ENCODE assay signal across 8 mouse cellular contexts in the genomic region with DNA sequence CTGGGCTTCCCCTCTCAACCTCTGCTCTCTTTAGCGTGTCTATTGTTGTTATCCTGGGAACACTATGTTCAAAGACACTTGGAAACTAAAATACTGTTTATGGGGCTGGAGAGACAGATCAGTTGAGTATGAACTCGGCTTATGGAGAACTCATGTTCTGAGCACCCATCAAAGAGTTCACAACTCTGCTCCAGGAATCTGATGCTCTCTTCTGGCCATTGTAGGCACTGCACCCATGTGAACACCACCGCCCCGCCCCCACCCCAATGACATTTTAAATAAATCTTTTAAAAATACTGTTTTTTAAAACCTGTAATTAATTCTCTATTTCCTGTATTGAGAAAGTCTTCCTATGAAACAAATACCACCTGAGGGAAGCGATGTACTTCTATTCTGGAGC. TPM values are rescaled to one million over a fixed set of nuclear protein-coding genes. Genes with fewer than 3 reads are reported as not detected.
DNase-seq lines count a peak whose midpoint lies in the region; ATAC-seq and TF ChIP-seq lines count a peak whose summit lies in the region.
"Had no signal": no experiment of that assay in that cellular context is flagged by ENCODE, and none has a peak within 500 bp of the region (broad histone marks: within the 10 kb centered on the region; RNA-seq: fewer than 3 reads in every experiment).

No protein-coding gene starts in this region.

- no peaks in the 10 kb centered on the region for H3K79me2 ChIP-seq in MEL (ENCODE audit: control insufficient read depth, insufficient read depth, low read length, poor library complexity)

- no peak for ATAC-seq in limb, embryonic 11.5 days (ENCODE audit: insufficient number of reproducible peaks, low FRiP score, low TSS enrichment, low read depth)

- H3K9me3 ChIP-seq in limb, embryonic 11.5 days (ENCODE audit: control insufficient read depth, low read length), result no peaks in the 10 kb centered on the region
- H3K9me3 ChIP-seq in limb, embryonic 10.5 days (replicated peaks), result no peaks in the 10 kb centered on the region
- H3K9me3 ChIP-seq in MEL (replicated peaks; ENCODE audit: insufficient read depth, low read length), result no peaks in the 10 kb centered on the region
- H3K9me3 ChIP-seq: heart, embryonic 13.5 days had no signal

- 18% methylated on average over 5 of the region's 5 CpGs for WGBS in limb, embryonic 11.5 days
- 24% methylated on average over 5 of the region's 5 CpGs for WGBS in limb, embryonic 10.5 days

- H3K4me2 ChIP-seq in limb, embryonic 11.5 days (ENCODE audit: low read depth, severe bottlenecking), result no peak overlapping the region
- H3K4me2 ChIP-seq: heart, embryonic 13.5 days had no signal

- intact Hi-C loops in gastrocnemius, postnatal 14 days (cut with DNase I; ENCODE audit: low total_unique reads), result loop anchor here (2.0 kb wide), 1 partner anchor 50 kb away; no protein-coding TSS in a partner anchor

- H3K4me1 ChIP-seq in limb, embryonic 11.5 days (ENCODE audit: control insufficient read depth, insufficient read depth, low read length), result no peaks in the 10 kb centered on the region
- H3K4me1 ChIP-seq in limb, embryonic 10.5 days, result peaks cover 6% of the 10 kb centered on the region; the same call in 1 of the 2 replicates
- no peaks in the 10 kb centered on the region for H3K4me1 ChIP-seq in MEL (ENCODE audit: control insufficient read depth in 1 of 2, insufficient read depth in 2 of 2, low read length in 2 of 2)

- TF ChIP-seq POLR2A in MEL (IDR thresholded peaks at IDR 0.05; ENCODE audit: control insufficient read depth in 1 of 2, insufficient read depth in 1 of 2, low read depth in 1 of 2, low read length in 2 of 2, poor library complexity in 1 of 2), result no peak

- no peaks in the 10 kb centered on the region for H3K36me3 ChIP-seq in limb, embryonic 11.5 days (ENCODE audit: control insufficient read depth, insufficient read depth, low read length)
- H3K36me3 ChIP-seq in limb, embryonic 10.5 days, result no peaks in the 10 kb centered on the region
- H3K36me3 ChIP-seq in MEL (ENCODE audit: control insufficient read depth in 1 of 2, insufficient read depth in 2 of 2, low read length in 2 of 2), result no peaks in the 10 kb centered on the region
- H3K36me3 ChIP-seq: heart, embryonic 13.5 days had no signal

- peak; percentile 54 for TF ChIP-seq RAD21 in MEL (IDR thresholded peaks at IDR 0.05; ENCODE audit: low read depth, low read length)

- H3K27ac ChIP-seq in limb, embryonic 11.5 days (replicated peaks; ENCODE audit: low read depth, low read length), result no peak overlapping the region
- H3K27ac ChIP-seq in limb, embryonic 10.5 days, result no peak overlapping the region
- no peak overlapping the region for H3K27ac ChIP-seq in MEL (ENCODE audit: control insufficient read depth, low read depth, low read length)
- H3K27ac ChIP-seq: heart, embryonic 13.5 days had no signal

- no peaks in the 10 kb centered on the region for H3K27me3 ChIP-seq in limb, embryonic 11.5 days (ENCODE audit: control insufficient read depth, insufficient read depth, low read length)
- H3K27me3 ChIP-seq in limb, embryonic 10.5 days (ENCODE audit: low read depth, poor library complexity, severe bottlenecking), result no peaks in the 10 kb centered on the region
- peaks cover 2 to 9% of the 10 kb centered on the region in 2 experiments; a peak in 2 of 4 replicates for H3K27me3 ChIP-seq in MEL (ENCODE audit: control insufficient read depth in 1 of 2, insufficient read depth in 2 of 2, low read length in 2 of 2)

- TF ChIP-seq CTCF in MEL (IDR thresholded peaks at IDR 0.05 in 2 of 3, conservative IDR thresholded peaks at IDR 0.05 in 1 of 3; ENCODE audit: control insufficient read depth in 1 of 3, insufficient read depth in 1 of 3, low read depth in 2 of 3, low read length in 3 of 3, poor library complexity in 1 of 3, severe bottlenecking in 1 of 3), result peak; percentile 41 to 55 (median 52); a peak in 5 of 6 replicates

- peak; percentile 39 for DNase-seq in limb, embryonic 11.5 days (ENCODE audit: low spot score)
- no peak for DNase-seq in limb, embryonic 10.5 days (ENCODE audit: low spot score)
- peak; percentile 60 for DNase-seq in MEL (ENCODE audit: low read depth, low spot score)
- DNase-seq in c-Kit-positive CD71-positive TER-119-negative erythroid progenitor cells, embryonic 14.5 days (ENCODE audit: low read depth), result peak; percentile 11
- peak; percentile 71 for DNase-seq in kidney, postnatal 10 days
- DNase-seq in thymus, postnatal 0 days (ENCODE audit: low spot score), result peak; percentile 69
- no peak for DNase-seq in gastrocnemius, postnatal 14 days

- no peak for TF ChIP-seq EP300 in MEL (IDR thresholded peaks at IDR 0.05; ENCODE audit: low read depth in 1 of 2, low read length in 2 of 2)

- H3K9ac ChIP-seq in limb, embryonic 11.5 days (ENCODE audit: low read length), result no peak overlapping the region
- H3K9ac ChIP-seq in MEL (ENCODE audit: control insufficient read depth, low read depth, low read length, poor library complexity, severe bottlenecking), result no peak overlapping the region
- H3K9ac ChIP-seq: heart, embryonic 13.5 days had no signal

- no peak overlapping the region for H3K4me3 ChIP-seq in limb, embryonic 11.5 days (ENCODE audit: low read depth, low read length)
- no peak overlapping the region for H3K4me3 ChIP-seq in limb, embryonic 10.5 days
- H3K4me3 ChIP-seq in MEL (ENCODE audit: control insufficient read depth in 1 of 2, insufficient read depth in 1 of 2, low read depth in 2 of 2, low read length in 2 of 2), result no peak overlapping the region
- H3K4me3 ChIP-seq: heart, embryonic 13.5 days had no signal

TF ChIP-seq in MEL, 35 proteins besides CTCF, POLR2A, EP300 and RAD21:
- TF ChIP-seq HCFC1 (IDR thresholded peaks at IDR 0.05; ENCODE audit: low read depth, low read length), result no peak
- TF ChIP-seq UBTF (IDR thresholded peaks at IDR 0.05; ENCODE audit: borderline replicate concordance, insufficient read depth, low read depth, low read length), result no peak
- no peak for TF ChIP-seq USF2 (IDR thresholded peaks at IDR 0.05; ENCODE audit: borderline replicate concordance in 1 of 2, insufficient read depth in 1 of 2, low read depth in 1 of 2, low read length in 2 of 2)
- TF ChIP-seq POLR2AphosphoS5 (IDR thresholded peaks at IDR 0.05; ENCODE audit: borderline replicate concordance, low read depth, low read length), result no peak
- TF ChIP-seq E2F4 (IDR thresholded peaks at IDR 0.05; ENCODE audit: borderline replicate concordance, low read depth, low read length), result no peak
- no peak for TF ChIP-seq ZNF384 (IDR thresholded peaks at IDR 0.05; ENCODE audit: low read depth, low read length)
- no peak for TF ChIP-seq MYB (IDR thresholded peaks at IDR 0.05; ENCODE audit: low read depth, low read length)
- 0 out of 2 replicates have a peak, but pooled peaks have one; percentile 7 for TF ChIP-seq ZC3H11A (IDR thresholded peaks at IDR 0.05; ENCODE audit: low read depth, low read length)
- TF ChIP-seq SMC3 (IDR thresholded peaks at IDR 0.05; ENCODE audit: low read depth, low read length), result peak; percentile 44

RNA-seq across cellular contexts. Expression of gene Cngb1, which starts 4.0 kb away (rescaled TPM):
- not detected in 2 replicates for polyA plus RNA-seq in limb, embryonic 11.5 days (2014; fragmentation: Nextera tagmentation; extraction: Ambion mirVana)
- 0.04 TPM in 1 of 2 replicates, not detected in the other for polyA plus RNA-seq in limb, embryonic 10.5 days (2016; fragmentation: Nextera tagmentation; extraction: Ambion mirVana)
- not detected in 2 replicates for total RNA-seq in MEL (2012; rRNA removed)
- under 1 TPM in 1 of 2 experiments, not detected in 1; 0.03 TPM for polyA plus RNA-seq in MEL (2012; ENCODE audit: insufficient read depth in 1 of 2, insufficient read length in 2 of 2, low read depth in 1 of 2, low replicate concordance in 2 of 2, missing spikeins in 1 of 2)
- 0.67 and 1.2 TPM in 2 replicates for polyA plus RNA-seq in thymus, postnatal 0 days (2015; fragmentation: Nextera tagmentation; extraction: Ambion mirVana)
- 1 to 10 TPM in 1 of 2 experiments, under 1 TPM in 1; 0.92 to 1.3 TPM for total RNA-seq in gastrocnemius, postnatal 14 days (2021)

RNA-seq across cellular contexts. Expression of gene Tepp, which starts 8.0 kb away (rescaled TPM):
- 0.27 TPM in 1 of 2 replicates, not detected in the other for polyA plus RNA-seq in limb, embryonic 11.5 days (2014; fragmentation: Nextera tagmentation; extraction: Ambion mirVana)
- not detected in 2 replicates for polyA plus RNA-seq in limb, embryonic 10.5 days (2016; fragmentation: Nextera tagmentation; extraction: Ambion mirVana)
- not detected in 2 replicates for total RNA-seq in MEL (2012; rRNA removed)
- not detected for polyA plus RNA-seq in MEL (2012; ENCODE audit: insufficient read depth in 1 of 2, insufficient read length in 2 of 2, low read depth in 1 of 2, low replicate concordance in 2 of 2, missing spikeins in 1 of 2)
- polyA plus RNA-seq in thymus, postnatal 0 days (2015; fragmentation: Nextera tagmentation; extraction: Ambion mirVana), result 2.7 and 2.8 TPM in 2 replicates
- not detected for total RNA-seq in gastrocnemius, postnatal 14 days (2021)

RNA-seq across cellular contexts. Expression of gene Zfp319, which starts 29.3 kb away (rescaled TPM):
- 7.7 and 8.6 TPM in 2 replicates for polyA plus RNA-seq in limb, embryonic 11.5 days (2014; fragmentation: Nextera tagmentation; extraction: Ambion mirVana)
- 10.3 and 11.5 TPM in 2 replicates for polyA plus RNA-seq in limb, embryonic 10.5 days (2016; fragmentation: Nextera tagmentation; extraction: Ambion mirVana)
- total RNA-seq in MEL (2012; rRNA removed), result 1.8 and 2.0 TPM in 2 replicates
- 1 to 10 TPM in 1 of 2 experiments, not detected in 1; 4.8 TPM for polyA plus RNA-seq in MEL (2012; ENCODE audit: insufficient read depth in 1 of 2, insufficient read length in 2 of 2, low read depth in 1 of 2, low replicate concordance in 2 of 2, missing spikeins in 1 of 2)
- 6.6 and 6.7 TPM in 2 replicates for polyA plus RNA-seq in thymus, postnatal 0 days (2015; fragmentation: Nextera tagmentation; extraction: Ambion mirVana)
- 1 to 10 TPM; 5.4 to 6.1 TPM for total RNA-seq in gastrocnemius, postnatal 14 days (2021)

RNA-seq across cellular contexts. Expression of gene Usb1, which starts 29.7 kb away (rescaled TPM):
- polyA plus RNA-seq in limb, embryonic 11.5 days (2014; fragmentation: Nextera tagmentation; extraction: Ambion mirVana), result 37.0 and 43.0 TPM in 2 replicates
- polyA plus RNA-seq in limb, embryonic 10.5 days (2016; fragmentation: Nextera tagmentation; extraction: Ambion mirVana), result 42.0 and 45.2 TPM in 2 replicates
- total RNA-seq in MEL (2012; rRNA removed), result 29.1 and 36.2 TPM in 2 replicates
- polyA plus RNA-seq in MEL (2012; ENCODE audit: insufficient read depth in 1 of 2, insufficient read length in 2 of 2, low read depth in 1 of 2, low replicate concordance in 2 of 2, missing spikeins in 1 of 2), result 10 to 100 TPM in 1 of 2 experiments, not detected in 1; 52.5 TPM
- polyA plus RNA-seq in thymus, postnatal 0 days (2015; fragmentation: Nextera tagmentation; extraction: Ambion mirVana), result 34.1 and 35.8 TPM in 2 replicates
- total RNA-seq in gastrocnemius, postnatal 14 days (2021), result 1 to 10 TPM; 6.6 to 7.2 TPM

RNA-seq across cellular contexts. Expression of gene Mmp15, which starts 49.7 kb away (rescaled TPM):
- 9.6 and 11.0 TPM in 2 replicates for polyA plus RNA-seq in limb, embryonic 11.5 days (2014; fragmentation: Nextera tagmentation; extraction: Ambion mirVana)
- polyA plus RNA-seq in limb, embryonic 10.5 days (2016; fragmentation: Nextera tagmentation; extraction: Ambion mirVana), result 9.5 and 10.3 TPM in 2 replicates
- not detected in 2 replicates for total RNA-seq in MEL (2012; rRNA removed)
- under 1 TPM in 1 of 2 experiments, not detected in 1; 0.01 TPM for polyA plus RNA-seq in MEL (2012; ENCODE audit: insufficient read depth in 1 of 2, insufficient read length in 2 of 2, low read depth in 1 of 2, low replicate concordance in 2 of 2, missing spikeins in 1 of 2)
- 4.0 and 4.5 TPM in 2 replicates for polyA plus RNA-seq in thymus, postnatal 0 days (2015; fragmentation: Nextera tagmentation; extraction: Ambion mirVana)
- total RNA-seq in gastrocnemius, postnatal 14 days (2021), result 10 to 100 TPM; 21.3 to 35.9 TPM

Comparison
In these comparisons a context has a peak if more than half of its experiments do, and no peak if none do; other contexts are left out.
1. DNase-seq: peak in limb, embryonic 11.5 days (single experiment), MEL (single experiment), c-Kit-positive CD71-positive TER-119-negative erythroid progenitor cells, embryonic 14.5 days (single experiment), kidney, postnatal 10 days (single experiment) and thymus, postnatal 0 days (single experiment); none in limb, embryonic 10.5 days (single experiment) and gastrocnemius, postnatal 14 days (single experiment).